Mouse (Mus musculus): ENCODE results near the gene Sec22a. TPM values are rescaled to one million over a fixed set of nuclear protein-coding genes. Genes with fewer than 3 reads are reported as not detected.

Sec22a gene
- total RNA-seq, 1 experiment: 16.7 TPM

- no peaks in the 10 kb centered on the region for H3K9me3 ChIP-seq (ENCODE audit: control insufficient read depth, insufficient read depth, low read depth, low read length)
- no peak overlapping the region for H3K9ac ChIP-seq (ENCODE audit: insufficient read depth, low read depth, low read length, poor library complexity, severe bottlenecking)
- no peak overlapping the region for H3K27ac ChIP-seq (ENCODE audit: insufficient read depth, low read depth, low read length, poor library complexity, severe bottlenecking)
- in situ Hi-C loops (cut with MboI; ENCODE audit: low sequenced_read_pairs in 2 of 2, unreplicated experiment in 2 of 2): no loop called here
- H3K36me3 ChIP-seq (ENCODE audit: control insufficient read depth, insufficient read depth, low read length, poor library complexity, severe bottlenecking): no peaks in the 10 kb centered on the region
- no peak overlapping the region for H3K4me3 ChIP-seq (ENCODE audit: insufficient read depth in 1 of 2, low read depth in 1 of 2, low read length in 2 of 2, poor library complexity in 1 of 2, severe bottlenecking in 1 of 2)
- TF ChIP-seq ZNF384 (IDR thresholded peaks at IDR 0.05; ENCODE audit: low read depth, low read length): no peak
- TF ChIP-seq HCFC1 (IDR thresholded peaks at IDR 0.05; ENCODE audit: borderline replicate concordance, insufficient read depth, low read length): no peak
- no peaks in the 10 kb centered on the region for H3K4me1 ChIP-seq (ENCODE audit: control insufficient read depth in 2 of 2, insufficient read depth in 2 of 2, low read length in 2 of 2, poor library complexity in 1 of 2)
- no peak for DNase-seq (ENCODE audit: low read depth, low spot score)
Observed at GRCm38 (mm10) chr16:35285821-35286220, 77.9 kb downstream of the Sec22a start.

DNA sequence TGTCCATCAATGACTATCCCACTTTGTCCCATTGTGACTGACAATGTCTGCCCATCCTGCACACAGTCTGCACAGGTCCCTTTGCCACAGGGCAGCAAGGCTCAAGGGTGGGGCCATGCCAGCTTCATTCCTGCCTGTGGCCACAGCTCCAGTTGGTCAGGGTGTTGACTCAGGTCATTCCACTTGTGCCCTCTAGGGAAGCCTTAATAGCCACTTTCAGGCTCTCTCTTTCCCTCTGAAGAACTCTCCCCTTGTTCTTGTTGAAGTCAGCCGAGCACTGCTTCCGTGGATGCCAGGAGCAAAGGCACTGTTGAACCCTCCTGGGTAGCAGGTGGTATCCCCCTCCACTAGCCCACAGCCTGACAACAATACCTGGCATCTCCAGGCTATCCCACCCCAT, 81.3 kb downstream of the Sec22a start:
- in situ Hi-C loops (cut with MboI; ENCODE audit: low sequenced_read_pairs in 2 of 2, unreplicated experiment in 2 of 2): no loop called here
- no peak overlapping the region for H3K9ac ChIP-seq (ENCODE audit: insufficient read depth, low read depth, low read length, poor library complexity, severe bottlenecking)
- H3K36me3 ChIP-seq (ENCODE audit: control insufficient read depth, insufficient read depth, low read length, poor library complexity, severe bottlenecking): no peaks in the 10 kb centered on the region
- H3K4me1 ChIP-seq (ENCODE audit: control insufficient read depth in 2 of 2, insufficient read depth in 2 of 2, low read length in 2 of 2, poor library complexity in 1 of 2): no peaks in the 10 kb centered on the region
- TF ChIP-seq ZC3H11A (IDR thresholded peaks at IDR 0.05; ENCODE audit: borderline replicate concordance, low read depth, low read length): no peak
- TF ChIP-seq CHD2 (IDR thresholded peaks at IDR 0.05; ENCODE audit: low read depth, low read length): no peak
- no peak for TF ChIP-seq HCFC1 (IDR thresholded peaks at IDR 0.05; ENCODE audit: borderline replicate concordance, insufficient read depth, low read length)
- TF ChIP-seq MAFK (IDR thresholded peaks at IDR 0.05; ENCODE audit: insufficient read depth, low read depth, low read length): no peak
- TF ChIP-seq ZNF384 (IDR thresholded peaks at IDR 0.05; ENCODE audit: low read depth, low read length): no peak
- H3K4me3 ChIP-seq (ENCODE audit: insufficient read depth in 1 of 2, low read depth in 1 of 2, low read length in 2 of 2, poor library complexity in 1 of 2, severe bottlenecking in 1 of 2): no peak overlapping the region
- no peak overlapping the region for H3K27ac ChIP-seq (ENCODE audit: insufficient read depth, low read depth, low read length, poor library complexity, severe bottlenecking)
- no peaks in the 10 kb centered on the region for H3K9me3 ChIP-seq (ENCODE audit: control insufficient read depth, insufficient read depth, low read depth, low read length)
- no peak for DNase-seq (ENCODE audit: low read depth, low spot score)

GRCm38 (mm10) chr16:35278166-35278565, 85.6 kb downstream of the Sec22a start:
- Histone ChIP-seq H3K4me1 (ENCODE audit: control insufficient read depth in 2 of 2, insufficient read depth in 2 of 2, low read length in 2 of 2, poor library complexity in 1 of 2) (peaks cover 0 to 2% of the 10 kb centered on the region in 2 experiments; a peak in 1 of 4 replicates), H3K36me3 (ENCODE audit: control insufficient read depth, insufficient read depth, low read length, poor library complexity, severe bottlenecking) (no peaks in the 10 kb centered on the region), H3K4me3 (ENCODE audit: insufficient read depth in 1 of 2, low read depth in 1 of 2, low read length in 2 of 2, poor library complexity in 1 of 2, severe bottlenecking in 1 of 2) (no peak overlapping the region), H3K27ac (ENCODE audit: insufficient read depth, low read depth, low read length, poor library complexity, severe bottlenecking) (no peak overlapping the region), H3K9me3 (ENCODE audit: control insufficient read depth, insufficient read depth, low read depth, low read length) (no peaks in the 10 kb centered on the region), H3K9ac (ENCODE audit: insufficient read depth, low read depth, low read length, poor library complexity, severe bottlenecking) (no peak overlapping the region)
- no peak for DNase-seq (ENCODE audit: low read depth, low spot score)
- in situ Hi-C loops (cut with MboI; ENCODE audit: low sequenced_read_pairs in 2 of 2, unreplicated experiment in 2 of 2): no loop called here
- TF ChIP-seq ZC3H11A (IDR thresholded peaks at IDR 0.05; ENCODE audit: borderline replicate concordance, low read depth, low read length): no peak
- TF ChIP-seq CHD2 (IDR thresholded peaks at IDR 0.05; ENCODE audit: low read depth, low read length): no peak
- TF ChIP-seq ZNF384 (IDR thresholded peaks at IDR 0.05; ENCODE audit: low read depth, low read length): no peak
- no peak for TF ChIP-seq MAFK (IDR thresholded peaks at IDR 0.05; ENCODE audit: insufficient read depth, low read depth, low read length)
- no peak for TF ChIP-seq HCFC1 (IDR thresholded peaks at IDR 0.05; ENCODE audit: borderline replicate concordance, insufficient read depth, low read length)

DNA sequence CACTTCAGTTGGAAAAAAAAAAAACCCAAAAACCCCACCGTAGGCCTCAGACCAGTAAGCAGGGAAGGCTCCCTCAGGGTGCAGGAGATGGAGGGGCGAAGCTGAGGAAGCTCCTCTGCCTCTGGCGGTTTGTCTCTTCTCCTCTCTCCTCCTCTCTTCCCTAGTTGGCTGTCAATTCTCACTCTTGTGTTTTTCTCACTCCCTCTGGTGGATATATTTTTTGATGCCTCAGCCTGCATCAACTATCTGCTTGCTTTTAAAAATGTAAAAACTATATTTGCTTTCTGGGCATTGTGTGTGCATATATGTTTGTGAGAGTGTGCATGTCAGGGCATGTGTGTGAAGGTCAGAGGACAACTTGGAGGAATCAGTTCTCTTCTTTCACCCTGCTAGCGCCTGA, 91.3 kb downstream of the Sec22a start:
- Histone ChIP-seq H3K4me3 (ENCODE audit: insufficient read depth in 1 of 2, low read depth in 1 of 2, low read length in 2 of 2, poor library complexity in 1 of 2, severe bottlenecking in 1 of 2) (no peak overlapping the region), H3K9ac (ENCODE audit: insufficient read depth, low read depth, low read length, poor library complexity, severe bottlenecking) (no peak overlapping the region), H3K4me1 (ENCODE audit: control insufficient read depth in 2 of 2, insufficient read depth in 2 of 2, low read length in 2 of 2, poor library complexity in 1 of 2) (peaks cover 0 to 7% of the 10 kb centered on the region in 2 experiments; a peak in 1 of 4 replicates), H3K27ac (ENCODE audit: insufficient read depth, low read depth, low read length, poor library complexity, severe bottlenecking) (no peak overlapping the region), H3K36me3 (ENCODE audit: control insufficient read depth, insufficient read depth, low read length, poor library complexity, severe bottlenecking) (no peaks in the 10 kb centered on the region), H3K9me3 (ENCODE audit: control insufficient read depth, insufficient read depth, low read depth, low read length) (no peaks in the 10 kb centered on the region)
- no peak for TF ChIP-seq ZNF384 (IDR thresholded peaks at IDR 0.05; ENCODE audit: low read depth, low read length)
- DNase-seq (ENCODE audit: low read depth, low spot score): no peak
- in situ Hi-C loops (cut with MboI; ENCODE audit: low sequenced_read_pairs in 2 of 2, unreplicated experiment in 2 of 2): no loop called here

- Histone ChIP-seq H3K4me1 (ENCODE audit: control insufficient read depth in 2 of 2, insufficient read depth in 2 of 2, low read length in 2 of 2, poor library complexity in 1 of 2) (peaks cover 0 to 7% of the 10 kb centered on the region in 2 experiments; a peak in 1 of 4 replicates), H3K9ac (ENCODE audit: insufficient read depth, low read depth, low read length, poor library complexity, severe bottlenecking) (no peak overlapping the region), H3K27ac (ENCODE audit: insufficient read depth, low read depth, low read length, poor library complexity, severe bottlenecking) (no peak overlapping the region), H3K36me3 (ENCODE audit: control insufficient read depth, insufficient read depth, low read length, poor library complexity, severe bottlenecking) (no peaks in the 10 kb centered on the region), H3K4me3 (ENCODE audit: insufficient read depth in 1 of 2, low read depth in 1 of 2, low read length in 2 of 2, poor library complexity in 1 of 2, severe bottlenecking in 1 of 2) (no peak overlapping the region), H3K9me3 (ENCODE audit: control insufficient read depth, insufficient read depth, low read depth, low read length) (no peaks in the 10 kb centered on the region)
- in situ Hi-C loops (cut with MboI; ENCODE audit: low sequenced_read_pairs in 2 of 2, unreplicated experiment in 2 of 2): no loop called here
- no peak for DNase-seq (ENCODE audit: low read depth, low spot score)
- TF ChIP-seq ZNF384 (IDR thresholded peaks at IDR 0.05; ENCODE audit: low read depth, low read length) (no peak), HCFC1 (IDR thresholded peaks at IDR 0.05; ENCODE audit: borderline replicate concordance, insufficient read depth, low read length) (no peak), ZC3H11A (IDR thresholded peaks at IDR 0.05; ENCODE audit: borderline replicate concordance, low read depth, low read length) (no peak), CHD2 (IDR thresholded peaks at IDR 0.05; ENCODE audit: low read depth, low read length) (no peak), MAFK (IDR thresholded peaks at IDR 0.05; ENCODE audit: insufficient read depth, low read depth, low read length) (no peak)
Observed at GRCm38 (mm10) chr16:35271572-35271971, 92.1 kb downstream of the Sec22a start.
